Mouse (Mus musculus): ENCODE measurements around the gene Zfp462.

GRCm38 (mm10) chr4:55057666-55058455, 113.0 kb downstream of the Zfp462 start:
- no peak for TF ChIP-seq CTCF (IDR thresholded peaks at IDR 0.05; ENCODE audit: insufficient read depth, low read length)
- TF ChIP-seq POLR2A (IDR thresholded peaks at IDR 0.05; ENCODE audit: borderline replicate concordance, extremely low read depth, low read depth, low read length) = no peak

Measured in lung, adult 2 months (tissue).